Mouse (Mus musculus): Measurements from ENCODE around the gene Cd164l2.

The Cd164l2 gene

GRCm38 (mm10) chr4:133220656-133221055, 8.7 kb downstream of the Cd164l2 start:
- no peak for DNase-seq (ENCODE audit: low spot score in 2 of 2)

- no peak for DNase-seq (ENCODE audit: low spot score in 2 of 2)
Measured at GRCm38 (mm10) chr4:133221701-133222100, 9.8 kb downstream of the Cd164l2 start.

GRCm38 (mm10) chr4:133223875-133224274, 11.9 kb downstream of the Cd164l2 start:
- DNase-seq (ENCODE audit: low spot score in 2 of 2): no peak

GRCm38 (mm10) chr4:133226073-133226472, 14.1 kb downstream of the Cd164l2 start:
- peak in 1 of 2 experiments; percentile 51 for DNase-seq (ENCODE audit: low spot score in 2 of 2)

- DNase-seq (ENCODE audit: low spot score in 2 of 2): no peak
Measured at GRCm38 (mm10) chr4:133227636-133228035, 15.7 kb downstream of the Cd164l2 start.

GRCm38 (mm10) chr4:133229582-133229981, 17.7 kb downstream of the Cd164l2 start:
- DNase-seq (ENCODE audit: low spot score in 2 of 2): no peak

- DNase-seq (ENCODE audit: low spot score in 2 of 2): no peak
Measured at GRCm38 (mm10) chr4:133233285-133233976, 21.5 kb downstream of the Cd164l2 start.

GRCm38 (mm10) chr4:133234771-133235170, 22.8 kb downstream of the Cd164l2 start:
- DNase-seq (ENCODE audit: low spot score in 2 of 2): no peak

- no peak for DNase-seq (ENCODE audit: low spot score in 2 of 2)
Measured at GRCm38 (mm10) chr4:133235415-133235814, 23.5 kb downstream of the Cd164l2 start.

GRCm38 (mm10) chr4:133237911-133238310, 26.0 kb downstream of the Cd164l2 start:
- no peak for DNase-seq (ENCODE audit: low spot score in 2 of 2)

GRCm38 (mm10) chr4:133240490-133240921, 28.6 kb downstream of the Cd164l2 start, which contains the start of gene Map3k6:
Map3k6 (plus strand) TSS chr4:133240818.
- DNase-seq (ENCODE audit: low spot score in 2 of 2): peak; percentile 93 to 97

GRCm38 (mm10) chr4:133240934-133241908, 29.3 kb downstream of the Cd164l2 start:
- DNase-seq (ENCODE audit: low spot score in 2 of 2): peak; percentile 93

- DNase-seq (ENCODE audit: low spot score in 2 of 2): no peak
Measured at GRCm38 (mm10) chr4:133241910-133242309, 30.0 kb downstream of the Cd164l2 start.

GRCm38 (mm10) chr4:133242710-133243109, 30.8 kb downstream of the Cd164l2 start:
- no peak for DNase-seq (ENCODE audit: low spot score in 2 of 2)

- no peak for DNase-seq (ENCODE audit: low spot score in 2 of 2)
Measured at GRCm38 (mm10) chr4:133243538-133243937, 31.6 kb downstream of the Cd164l2 start.

- no peak for DNase-seq (ENCODE audit: low spot score in 2 of 2)
Measured at GRCm38 (mm10) chr4:133244289-133244688, 32.4 kb downstream of the Cd164l2 start.

- DNase-seq (ENCODE audit: low spot score in 2 of 2): peak; percentile 60 to 73
Measured at GRCm38 (mm10) chr4:133247072-133247471, 35.1 kb downstream of the Cd164l2 start.

GRCm38 (mm10) chr4:133247806-133248449, 36.0 kb downstream of the Cd164l2 start:
- DNase-seq (ENCODE audit: low spot score in 2 of 2): no peak

- DNase-seq (ENCODE audit: low spot score in 2 of 2): peak in 1 of 2 experiments; percentile 68
Measured at GRCm38 (mm10) chr4:133250609-133251008, 38.7 kb downstream of the Cd164l2 start.

- DNase-seq (ENCODE audit: low spot score in 2 of 2): no peak
Measured at GRCm38 (mm10) chr4:133251214-133251613, 39.3 kb downstream of the Cd164l2 start.

GRCm38 (mm10) chr4:133252089-133252488, 40.2 kb downstream of the Cd164l2 start:
- no peak for DNase-seq (ENCODE audit: low spot score in 2 of 2)

- DNase-seq (ENCODE audit: low spot score in 2 of 2): no peak
Measured at GRCm38 (mm10) chr4:133253412-133253811, 41.5 kb downstream of the Cd164l2 start.
